Mouse (Mus musculus) NIH3T3 (cell line): ENCODE measurements at regions not wholly inside any gene's neighbourhood (a gene's known extent, or its start where the extent isn't known, plus 50 kb on each side); places are given as distances from the start of the nearest gene placed in this dataset.

Source experiments
- DNase-seq: peaks from one replicate; pipeline ENCODE4 v3.0.0-alpha.2; 2012; ENCODE audit warnings: low read depth

DNA sequence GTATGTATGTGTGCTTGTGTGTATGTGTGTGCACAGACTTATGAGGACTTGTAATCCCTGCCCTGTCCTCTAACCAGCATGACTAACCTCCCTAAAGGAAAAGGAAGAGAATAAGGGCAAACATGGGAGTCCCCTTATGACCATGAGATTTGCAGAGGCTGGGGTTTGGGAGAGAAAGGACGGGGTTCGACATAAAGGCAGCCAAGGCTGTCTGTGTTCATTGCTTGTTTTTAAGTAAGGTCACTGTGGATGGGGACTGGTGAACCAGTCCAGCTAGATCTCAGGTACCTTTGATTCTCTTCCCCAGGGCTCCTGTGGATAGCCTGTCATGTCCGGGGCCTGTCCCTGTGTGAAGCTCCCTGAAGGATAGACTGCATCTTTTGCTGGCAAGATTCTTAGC lies 55.6 kb downstream of the Irf2bp2 start:
- no peak for DNase-seq

DNA sequence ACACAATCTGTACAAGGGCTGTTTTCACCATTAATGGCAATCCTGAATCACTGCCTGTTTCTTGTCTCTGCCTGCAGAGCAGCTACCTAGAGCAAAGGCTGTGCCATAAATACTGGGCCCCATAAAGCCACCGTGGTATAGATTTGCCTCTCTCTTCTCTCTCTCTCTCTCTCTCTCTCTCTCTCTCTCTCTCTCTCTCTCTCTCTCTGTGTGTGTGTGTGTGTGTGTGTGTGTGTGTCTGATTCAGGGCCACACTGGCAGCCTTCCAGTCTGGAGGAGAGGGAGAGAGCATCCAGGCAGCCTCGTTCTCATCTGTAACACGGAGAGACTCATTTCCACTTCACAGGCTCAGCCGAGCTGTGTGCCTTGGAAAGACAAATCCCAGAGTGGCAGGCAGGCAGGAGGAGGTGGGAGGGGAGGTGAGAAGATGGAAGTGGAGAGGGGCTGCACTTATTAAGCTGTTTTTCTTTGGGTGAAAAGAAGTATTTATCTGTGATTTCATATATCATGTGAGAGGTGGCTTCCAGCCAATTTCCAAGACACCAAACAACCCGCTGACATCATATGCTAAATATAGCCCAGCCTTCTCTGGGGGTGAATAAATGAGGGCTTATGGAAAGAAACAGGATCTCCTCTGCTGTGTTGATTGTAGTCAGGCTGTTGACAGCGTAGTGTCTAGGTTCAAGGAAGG lies 56.7 kb downstream of the Irf2bp2 start:
- peak; percentile 96 for DNase-seq

- DNase-seq: no peak
Observed at GRCm38 (mm10) chr8:126536132-126536927, 57.5 kb downstream of the Irf2bp2 start.

GRCm38 (mm10) chr8:126532284-126532974 lies 57.6 kb upstream of the Tarbp1 start:
- peak; percentile 89 for DNase-seq

DNA sequence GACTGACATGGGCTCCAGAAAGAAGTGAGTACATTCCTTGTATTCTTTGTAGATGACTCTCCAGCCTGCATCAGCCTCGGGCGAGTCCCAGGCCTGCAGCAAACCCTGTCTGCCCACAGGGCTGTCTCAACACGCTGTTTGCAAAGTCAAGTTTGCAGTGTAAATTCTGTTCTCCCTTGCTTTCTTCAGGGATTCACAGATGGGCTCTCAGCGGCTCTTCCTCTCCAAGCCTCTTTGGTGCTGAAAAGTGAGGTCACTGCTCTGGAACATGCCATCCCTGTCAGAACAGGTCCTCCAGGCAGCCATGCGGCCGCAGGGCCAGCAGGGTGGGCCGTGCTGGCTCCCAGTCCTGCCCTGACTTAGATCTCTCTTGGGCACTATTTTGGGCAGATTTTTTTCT lies 56.6 kb upstream of the Tarbp1 start:
- DNase-seq: peak; percentile 58

DNA sequence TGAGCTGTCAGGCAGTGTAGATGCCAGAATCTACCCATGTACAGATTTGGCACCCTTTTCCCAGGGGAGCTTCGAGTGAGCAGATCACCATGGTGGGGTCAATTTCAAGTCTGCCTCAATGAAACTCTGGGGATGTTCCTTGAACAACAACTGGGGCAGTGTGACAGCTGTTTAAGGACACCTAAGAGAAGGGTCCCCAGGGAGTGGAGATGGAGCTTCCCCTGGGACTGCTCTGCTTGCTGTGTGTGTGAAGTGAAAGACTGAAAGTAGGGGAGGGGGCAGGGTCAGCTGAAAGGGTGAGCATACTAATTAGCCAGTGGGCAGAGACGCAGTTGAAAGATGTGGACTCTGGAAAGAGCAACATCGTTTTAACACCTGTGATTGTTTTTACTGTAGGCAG lies 54.5 kb upstream of the Tarbp1 start:
- no peak for DNase-seq

DNA sequence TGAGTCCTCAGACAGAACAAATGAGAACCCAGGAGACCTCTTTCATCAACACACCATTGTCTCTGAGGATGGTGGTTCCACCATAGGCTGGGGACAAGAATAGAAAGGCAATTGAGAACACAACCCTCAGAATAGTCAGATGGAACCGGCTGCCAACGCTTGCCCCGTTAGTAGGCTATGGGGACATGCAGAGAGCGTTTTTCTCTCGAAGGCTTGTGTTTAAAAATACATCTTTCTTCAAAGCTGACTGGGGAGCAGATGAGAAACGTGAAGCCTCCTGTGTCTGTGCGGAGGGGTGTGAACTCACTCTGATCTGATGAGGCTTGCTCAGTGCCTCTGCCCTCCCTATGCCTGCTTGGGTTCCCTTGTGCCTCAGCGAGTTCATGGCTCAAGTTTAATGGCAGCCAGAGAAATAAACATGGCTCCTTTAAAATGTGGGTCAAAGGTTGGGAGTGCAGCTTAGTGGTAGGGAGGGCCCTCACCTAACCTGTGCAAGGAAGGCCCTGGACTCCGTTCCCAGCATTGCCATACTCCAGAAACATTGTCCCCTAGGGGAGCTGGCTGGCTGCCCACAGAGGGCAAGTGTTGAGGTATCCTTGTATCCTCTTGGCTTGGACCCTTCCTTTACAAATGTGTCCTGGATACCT lies 53.7 kb upstream of the Tarbp1 start:
- DNase-seq: no peak

DNA sequence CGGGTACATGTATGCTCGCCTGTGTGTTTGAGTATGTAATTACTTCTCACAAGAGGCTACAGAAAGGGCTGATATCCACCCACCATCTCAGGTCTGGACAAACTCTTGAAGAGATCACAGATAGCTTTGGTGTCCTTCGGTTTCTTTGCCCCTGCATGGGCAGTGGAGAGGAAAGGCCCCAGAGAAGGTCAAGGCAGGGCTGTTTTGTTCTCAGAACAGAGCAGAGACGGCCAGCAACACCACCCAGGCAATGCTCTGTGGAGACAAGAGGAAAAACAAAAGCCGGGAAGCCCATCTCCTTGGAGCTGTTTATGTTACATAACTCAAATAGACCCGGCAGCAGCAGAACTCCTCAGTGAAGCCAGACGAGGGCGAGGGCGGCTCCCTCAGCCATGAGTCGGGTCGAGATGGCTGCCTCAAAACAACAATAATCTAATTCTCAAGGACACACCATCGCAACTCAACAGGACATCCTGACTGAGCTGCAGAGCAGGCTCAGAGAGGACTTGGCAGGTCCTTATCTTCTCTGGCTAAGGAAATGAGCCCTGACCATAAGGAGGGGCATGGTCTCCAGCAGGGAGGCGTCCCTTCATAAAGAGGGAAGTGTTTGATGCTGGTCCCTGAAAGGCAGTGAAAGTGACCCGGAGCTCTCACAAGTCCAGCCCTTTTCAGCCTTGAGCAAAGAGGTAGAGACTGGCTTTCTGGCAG lies 52.2 kb upstream of the Tarbp1 start:
- peak; percentile 64 for DNase-seq

DNA sequence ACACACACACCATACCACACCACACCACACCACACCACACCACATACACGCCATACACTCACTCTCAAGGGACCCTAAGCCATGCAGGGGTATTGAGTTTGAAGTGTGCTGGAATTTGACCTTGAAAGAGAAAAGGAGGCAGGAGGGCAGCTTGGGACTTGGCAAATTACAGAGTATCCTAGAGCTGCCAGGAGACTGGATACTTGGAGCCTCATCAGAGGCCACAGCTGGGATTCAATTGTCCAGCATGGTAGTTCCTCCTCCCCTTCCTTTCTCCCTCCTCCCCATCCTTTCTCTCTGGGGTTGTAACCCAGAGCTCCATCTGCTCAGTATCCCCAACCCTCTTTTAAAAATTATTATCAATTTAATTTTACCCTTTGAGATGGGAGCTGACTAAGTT lies 50.7 kb upstream of the Tarbp1 start:
- peak; percentile 56 for DNase-seq
